Comparison of ENCODE assay signal across 11 mouse cellular contexts in the genomic region with DNA sequence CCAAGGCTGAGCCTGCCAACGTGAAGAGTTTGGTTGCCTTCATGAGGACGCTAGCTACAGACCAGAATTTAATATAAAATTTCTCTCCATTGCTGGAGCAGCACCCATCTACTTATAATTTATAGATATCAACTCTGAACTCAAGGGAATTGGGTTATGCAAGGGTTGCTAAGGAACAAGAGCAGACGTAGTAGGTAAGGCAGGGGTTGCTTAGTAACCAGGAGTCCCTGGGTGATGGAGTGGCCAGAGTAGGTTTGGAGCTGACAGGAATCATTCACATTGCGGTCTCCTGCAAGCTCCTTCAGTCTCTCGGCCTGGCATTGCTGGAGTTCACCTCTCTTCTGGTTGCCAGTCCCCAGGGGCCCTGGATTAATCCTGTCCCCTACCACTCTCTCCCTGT. TPM values are rescaled to one million over a fixed set of nuclear protein-coding genes. Genes with fewer than 3 reads are reported as not detected.
A peak's percentile ranks its signal among the peaks of the same experiment; 100 is the strongest.
DNase-seq lines count a peak whose midpoint lies in the region; ATAC-seq lines count a peak whose summit lies in the region.
"Had no signal": no experiment of that assay in that cellular context is flagged by ENCODE, and none has a peak within 500 bp of the region (broad histone marks: within the 10 kb centered on the region; RNA-seq: fewer than 3 reads in every experiment).

No protein-coding gene starts in this region.

- no peak overlapping the region for H3K4me3 ChIP-seq in midbrain, embryonic 14.5 days (replicated peaks; ENCODE audit: low read depth, low read length)
- H3K4me3 ChIP-seq: heart, embryonic 13.5 days; liver, embryonic 15.5 days had no signal

- no peak for DNase-seq in frontal cortex, postnatal 36 days (ENCODE audit: low spot score in 2 of 2)
- peak; percentile 18 for DNase-seq in retina, postnatal 1 day
- no peak for DNase-seq in retina, embryonic 14.5 days (ENCODE audit: low spot score)
- DNase-seq in midbrain, embryonic 14.5 days = peak; percentile 72
- DNase-seq in urinary bladder, adult 2 months (ENCODE audit: low spot score) = no peak
- no peak for DNase-seq in spleen, postnatal 4 days (ENCODE audit: low spot score in 2 of 2)

- H3K9ac ChIP-seq in midbrain, embryonic 14.5 days (replicated peaks; ENCODE audit: low read length) = no peak overlapping the region
- H3K9ac ChIP-seq: heart, embryonic 13.5 days; liver, embryonic 15.5 days had no signal

- H3K9me3 ChIP-seq in midbrain, embryonic 14.5 days (ENCODE audit: control insufficient read depth, low read length) = no peaks in the 10 kb centered on the region
- H3K9me3 ChIP-seq: heart, embryonic 13.5 days; liver, embryonic 15.5 days had no signal

- peak overlapping the region; percentile 8; the same call in 1 of the 2 replicates for H3K27ac ChIP-seq in midbrain, embryonic 14.5 days (replicated peaks; ENCODE audit: low read depth, low read length)
- H3K27ac ChIP-seq: heart, embryonic 13.5 days; liver, embryonic 15.5 days; stomach, postnatal 0 days had no signal

- ATAC-seq in frontal cortex, adult (ENCODE audit: low TSS enrichment) = 0 out of 2 replicates have a peak, but pooled peaks have one; percentile 20
- ATAC-seq in midbrain, embryonic 14.5 days (ENCODE audit: low FRiP score, low TSS enrichment) = peak; percentile 70; the same call in 1 of the 2 replicates
- no peak for ATAC-seq in monocyte, adult 5-6 weeks (replicated peaks; ENCODE audit: insufficient number of reproducible peaks, low FRiP score, low TSS enrichment, poor library complexity, severe bottlenecking)

- 60% methylated on average over 5 of the region's 5 CpGs for WGBS in midbrain, embryonic 14.5 days

- H3K4me2 ChIP-seq in midbrain, embryonic 14.5 days (ENCODE audit: low read length) = no peak overlapping the region
- H3K4me2 ChIP-seq: heart, embryonic 13.5 days; liver, embryonic 15.5 days had no signal

- no peaks in the 10 kb centered on the region for H3K27me3 ChIP-seq in midbrain, embryonic 14.5 days (ENCODE audit: control insufficient read depth, insufficient read depth, low read length)
- H3K27me3 ChIP-seq: heart, embryonic 13.5 days; liver, embryonic 15.5 days had no signal

- no peaks in the 10 kb centered on the region for H3K36me3 ChIP-seq in midbrain, embryonic 14.5 days (ENCODE audit: control insufficient read depth, insufficient read depth, low read length)
- H3K36me3 ChIP-seq: heart, embryonic 13.5 days; liver, embryonic 15.5 days had no signal

- H3K4me1 ChIP-seq in midbrain, embryonic 14.5 days (ENCODE audit: control insufficient read depth, insufficient read depth, low read length) = peaks cover 15% of the 10 kb centered on the region
- H3K4me1 ChIP-seq: liver, embryonic 15.5 days had no signal

RNA-seq across cellular contexts. Expression of a gene that starts 32.3 kb away (rescaled TPM):
- 31.1 and 38.9 TPM in 2 replicates for polyA plus RNA-seq in midbrain, embryonic 14.5 days (2014; fragmentation: Nextera tagmentation; extraction: Ambion mirVana)
- not detected in 3 replicates for total RNA-seq in monocyte, adult 5-6 weeks (2017)
- polyA plus RNA-seq in urinary bladder, adult 2 months (2012; rRNA removed) = 2.4 and 2.8 TPM in 2 replicates

RNA-seq across cellular contexts. Expression of a gene that starts 42.6 kb away (rescaled TPM):
- 6.8 and 7.6 TPM in 2 replicates for polyA plus RNA-seq in midbrain, embryonic 14.5 days (2014; fragmentation: Nextera tagmentation; extraction: Ambion mirVana)
- total RNA-seq in monocyte, adult 5-6 weeks (2017) = 26.9 to 61.0 TPM (median 34.8 TPM) in 3 replicates
- polyA plus RNA-seq in urinary bladder, adult 2 months (2012; rRNA removed) = 22.5 and 26.6 TPM in 2 replicates

RNA-seq across cellular contexts. Expression of a gene that starts 54.5 kb away (rescaled TPM):
- polyA plus RNA-seq in midbrain, embryonic 14.5 days (2014; fragmentation: Nextera tagmentation; extraction: Ambion mirVana) = 27.9 and 33.7 TPM in 2 replicates
- total RNA-seq in monocyte, adult 5-6 weeks (2017) = 6.1 to 9.5 TPM (median 8.9 TPM) in 3 replicates
- 6.6 and 11.6 TPM in 2 replicates for polyA plus RNA-seq in urinary bladder, adult 2 months (2012; rRNA removed)

RNA-seq across cellular contexts. Expression of a gene that starts 56.9 kb away (rescaled TPM):
- 24.9 and 28.4 TPM in 2 replicates for polyA plus RNA-seq in midbrain, embryonic 14.5 days (2014; fragmentation: Nextera tagmentation; extraction: Ambion mirVana)
- total RNA-seq in monocyte, adult 5-6 weeks (2017) = 2.0 to 7.8 TPM (median 2.4 TPM) in 3 replicates
- polyA plus RNA-seq in urinary bladder, adult 2 months (2012; rRNA removed) = 0.66 and 2.0 TPM in 2 replicates

Comparison
In these comparisons a context has a peak if more than half of its experiments do, and no peak if none do; other contexts are left out.
1. DNase-seq: peak in retina, postnatal 1 day (single experiment) and midbrain, embryonic 14.5 days (single experiment); none in frontal cortex, postnatal 36 days (0 of 2), retina, embryonic 14.5 days (single experiment), urinary bladder, adult 2 months (single experiment) and spleen, postnatal 4 days (0 of 2).